Mouse (Mus musculus) cortical plate, adult 2 months (tissue): ENCODE measurements around the gene Scube3. TPM values are rescaled to one million over a fixed set of nuclear protein-coding genes. Genes with fewer than 3 reads are reported as not detected.

Source experiments
- H3K27ac ChIP-seq: fragments of 200-500 bp; 2 replicates; pipeline ENCODE4 v1.5.1; 2012; ENCODE audit warnings: low read length, control low read depth, inconsistent platforms; ENCODE audit not compliant: insufficient read depth
- H3K4me1 ChIP-seq: fragments of 200-500 bp; 2 replicates; pipeline ENCODE4 v1.6.1; 2011; ENCODE audit warnings: low read length; ENCODE audit not compliant: control insufficient read depth, insufficient read depth
- H3K4me3 ChIP-seq: fragments of 200-500 bp; 2 replicates; pipeline ENCODE4 v1.5.1; 2011; ENCODE audit warnings: mild to moderate bottlenecking, low read length, control low read depth; ENCODE audit not compliant: insufficient read depth
- CTCF ChIP-seq: fragments of 200-500 bp; IDR thresholded peaks from 2 replicates; pipeline ENCODE4 v1.5.1; 2011; ENCODE audit warnings: mild to moderate bottlenecking, control low read depth, low read length; ENCODE audit not compliant: insufficient read depth; ENCODE audit errors: extremely low read depth
- POLR2A ChIP-seq: fragments of 200-500 bp; IDR thresholded peaks from 2 replicates; pipeline ENCODE4 v1.6.1; 2011; ENCODE audit warnings: mild to moderate bottlenecking, low read length, control low read depth; ENCODE audit not compliant: insufficient read depth; ENCODE audit errors: extremely low read depth
- polyA plus RNA-seq: library from polyadenylated mRNA; depleted of rRNA; stranded (reverse); fragments of >200 nt; gene quantifications from 2 replicates; pipeline ENCODE4 v1.2.3, GENCODE M21; 2012

Gene Scube3
- polyA plus RNA-seq, 1 experiment: 3.0 TPM

- H3K4me3 ChIP-seq: 0 out of 2 replicates have a peak overlapping the region, but pooled peaks have one; percentile 26
- no peak for TF ChIP-seq POLR2A
- no peak for TF ChIP-seq CTCF
These were observed 1.0 kb downstream of the Scube3 start for GRCm38 (mm10) chr17:28142700-28143610.

GRCm38 (mm10) chr17:28143751-28144150 lies 1.8 kb downstream of the Scube3 start:
- no peak overlapping the region for H3K4me3 ChIP-seq
- H3K27ac ChIP-seq: no peak overlapping the region
- TF ChIP-seq POLR2A (no peak), CTCF (no peak)
- no peaks in the 10 kb centered on the region for H3K4me1 ChIP-seq

More at GRCm38 (mm10) chr17:28142700-28143610, 1.0 kb downstream of the Scube3 start:
- Histone ChIP-seq H3K27ac (no peak overlapping the region), H3K4me1 (no peaks in the 10 kb centered on the region)

- no peaks in the 10 kb centered on the region for H3K4me1 ChIP-seq
- TF ChIP-seq CTCF (no peak), POLR2A (no peak)
- H3K4me3 ChIP-seq: no peak overlapping the region
- no peak overlapping the region for H3K27ac ChIP-seq
These were observed 2.3 kb downstream of the Scube3 start for GRCm38 (mm10) chr17:28144241-28144640.

- H3K4me1 ChIP-seq: no peaks in the 10 kb centered on the region
- H3K4me3 ChIP-seq: no peak overlapping the region
- H3K27ac ChIP-seq: no peak overlapping the region
- TF ChIP-seq CTCF (no peak), POLR2A (no peak)
These were observed 6.3 kb downstream of the Scube3 start for GRCm38 (mm10) chr17:28148288-28148687.

GRCm38 (mm10) chr17:28149734-28150133 lies 7.8 kb downstream of the Scube3 start:
- Histone ChIP-seq H3K4me3 (no peak overlapping the region), H3K27ac (no peak overlapping the region), H3K4me1 (no peaks in the 10 kb centered on the region)
- no peak for TF ChIP-seq POLR2A
- TF ChIP-seq CTCF: no peak

GRCm38 (mm10) chr17:28150456-28150855 lies 8.5 kb downstream of the Scube3 start:
- H3K4me1 ChIP-seq: no peaks in the 10 kb centered on the region
- no peak overlapping the region for H3K4me3 ChIP-seq
- no peak overlapping the region for H3K27ac ChIP-seq
- TF ChIP-seq CTCF (no peak), POLR2A (no peak)

GRCm38 (mm10) chr17:28153095-28153494 lies 11.2 kb downstream of the Scube3 start:
- Histone ChIP-seq H3K27ac (no peak overlapping the region), H3K4me3 (no peak overlapping the region), H3K4me1 (no peaks in the 10 kb centered on the region)
- TF ChIP-seq POLR2A: no peak
- TF ChIP-seq CTCF: no peak

GRCm38 (mm10) chr17:28154970-28155369 lies 13.0 kb downstream of the Scube3 start:
- H3K27ac ChIP-seq: no peak overlapping the region
- no peak for TF ChIP-seq POLR2A
- TF ChIP-seq CTCF: no peak
- no peak overlapping the region for H3K4me3 ChIP-seq
- H3K4me1 ChIP-seq: no peaks in the 10 kb centered on the region

- Histone ChIP-seq H3K4me3 (no peak overlapping the region), H3K4me1 (no peaks in the 10 kb centered on the region), H3K27ac (no peak overlapping the region)
- TF ChIP-seq CTCF: no peak
- no peak for TF ChIP-seq POLR2A
These were observed 18.4 kb downstream of the Scube3 start for GRCm38 (mm10) chr17:28160361-28160760.
